Mouse (Mus musculus) ES-E14 (cell line): ENCODE results near the gene Aig1.

Experiments used
- CHD2 ChIP-seq: IDR thresholded peaks from 2 replicates; pipeline ENCODE4 v1.6.1; 2014; ENCODE audit warnings: mild to moderate bottlenecking, low read depth, low read length, inconsistent platforms
- HCFC1 ChIP-seq: IDR thresholded peaks from 2 replicates; pipeline ENCODE4 v1.6.1; 2012; ENCODE audit warnings: low read length, inconsistent platforms, borderline replicate concordance; ENCODE audit not compliant: insufficient read depth
- MAFK ChIP-seq: IDR thresholded peaks from 2 replicates; pipeline ENCODE4 v1.6.1; 2014; ENCODE audit warnings: mild to moderate bottlenecking, low read depth, low read length, inconsistent platforms; ENCODE audit not compliant: insufficient read depth

DNA sequence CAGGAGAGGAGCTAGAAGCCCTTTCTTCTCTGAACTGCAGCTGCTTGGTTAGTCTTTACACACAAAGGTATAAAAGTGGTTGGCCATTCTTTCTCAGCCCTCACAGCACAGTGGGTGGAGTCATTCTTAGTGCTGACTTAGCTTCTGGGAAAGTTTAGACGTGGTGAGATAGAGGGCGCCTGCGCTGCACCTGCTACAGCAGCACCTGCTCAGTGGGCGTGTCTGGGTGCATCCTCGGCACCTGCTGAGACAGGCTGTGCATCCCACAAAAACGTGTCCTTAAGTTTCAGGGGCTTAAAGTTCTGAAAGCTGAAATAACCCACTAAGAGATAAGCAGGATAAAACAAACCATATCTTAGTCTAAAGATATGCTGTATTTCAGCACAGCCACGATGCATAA, 227.0 kb downstream of the Aig1 start:
- no peak for TF ChIP-seq HCFC1
- TF ChIP-seq MAFK: peak; percentile 66; the same call in 1 of the 2 replicates
- TF ChIP-seq CHD2: no peak
